32 mouse cellular contexts compared by ENCODE assay signal in genomic region chr9:31608084-31608870, GRCm38 (mm10).
DNase-seq lines count a peak whose midpoint lies in the region; ATAC-seq and TF ChIP-seq lines count a peak whose summit lies in the region.
"Had no signal": no experiment of that assay in that cellular context is flagged by ENCODE, and none has a peak within 500 bp of the region (broad histone marks: within the 10 kb centered on the region; RNA-seq: fewer than 3 reads in every experiment).

No protein-coding gene starts in this region.

- H3K4me3 ChIP-seq in heart, embryonic 10.5 days = no peak overlapping the region
- H3K4me3 ChIP-seq in limb, embryonic 14.5 days (replicated peaks; ENCODE audit: low read length) = no peak overlapping the region
- H3K4me3 ChIP-seq: embryonic facial prominence, embryonic 13.5 days; erythroblast, embryonic 14.5 days; forebrain, embryonic 12.5 days; heart, adult 2 months; hindbrain, embryonic 10.5 days; hindbrain, embryonic 15.5 days; left cerebral cortex, adult 2 months; midbrain, embryonic 10.5 days; stomach, embryonic 15.5 days had no signal

- no peak; the same call in none of the 2 replicates for ATAC-seq in limb, embryonic 14.5 days (ENCODE audit: low FRiP score, low read depth)
- ATAC-seq: forebrain, postnatal 0 days; inflammation-experienced regulatory T-cells, adult 6 months; midbrain, embryonic 16.5 days had no signal

- peak; percentile 15 for DNase-seq in adrenal gland, adult 2 months
- no peak for DNase-seq in adrenal gland, postnatal 10 days
- DNase-seq in heart, embryonic 10.5 days (ENCODE audit: low spot score) = peak; percentile 33
- no peak for DNase-seq in heart, adult 18-20 months
- DNase-seq in fat pad, adult 2 months (ENCODE audit: extremely low read depth, low read depth, low spot score) = peak; percentile 64
- no peak for DNase-seq in limb, embryonic 14.5 days (ENCODE audit: low spot score)
- DNase-seq in frontal cortex, adult 2 months (ENCODE audit: extremely low spot score in 1 of 2, low spot score in 1 of 2) = no peak
- DNase-seq: cerebellum, adult 8-10 months; embryo, embryonic 11 days; forebrain, postnatal 0 days; gastrocnemius, postnatal 10 days; heart, adult 2 months; heart, postnatal 14 days; kidney, postnatal 25 days; liver; lung, adult 2 months; lung, postnatal 10 days; right cerebral cortex, postnatal 25 days; thymus, adult 2 months; thymus, postnatal 4 days had no signal

- no peak for TF ChIP-seq POLR2A in limb, embryonic 14.5 days (IDR thresholded peaks at IDR 0.05; ENCODE audit: borderline replicate concordance, extremely low read depth, insufficient read depth, insufficient read length)

- no peak overlapping the region for H3K4me2 ChIP-seq in limb, embryonic 14.5 days (replicated peaks; ENCODE audit: low read depth, low read length, severe bottlenecking)
- H3K4me2 ChIP-seq: embryonic facial prominence, embryonic 13.5 days; forebrain, embryonic 12.5 days; hindbrain, embryonic 15.5 days; stomach, embryonic 15.5 days had no signal

- no peak overlapping the region for H3K27ac ChIP-seq in heart, embryonic 10.5 days
- H3K27ac ChIP-seq in limb, embryonic 14.5 days (replicated peaks; ENCODE audit: low read depth, low read length) = 0 out of 2 replicates have a peak overlapping the region, but pooled peaks have one; percentile 3
- H3K27ac ChIP-seq: embryonic facial prominence, embryonic 13.5 days; forebrain, embryonic 12.5 days; heart, adult 2 months; hindbrain, embryonic 10.5 days; hindbrain, embryonic 15.5 days; left cerebral cortex, adult 2 months; liver, embryonic 14.5 days; midbrain, embryonic 10.5 days; stomach, embryonic 15.5 days had no signal

- H3K36me3 ChIP-seq in heart, embryonic 10.5 days = no peaks in the 10 kb centered on the region
- no peaks in the 10 kb centered on the region for H3K36me3 ChIP-seq in limb, embryonic 14.5 days (ENCODE audit: control insufficient read depth, insufficient read depth, low read length)
- H3K36me3 ChIP-seq: embryonic facial prominence, embryonic 13.5 days; forebrain, embryonic 12.5 days; G1E; hindbrain, embryonic 10.5 days; hindbrain, embryonic 15.5 days; midbrain, embryonic 10.5 days; stomach, embryonic 15.5 days had no signal

- WGBS in heart, embryonic 10.5 days = 55% methylated on average over 8 of the region's 8 CpGs
- WGBS in limb, embryonic 14.5 days = 33% methylated on average over 8 of the region's 8 CpGs

- H3K4me1 ChIP-seq in heart, embryonic 10.5 days = peaks cover 19% of the 10 kb centered on the region
- H3K4me1 ChIP-seq in limb, embryonic 14.5 days (ENCODE audit: control insufficient read depth, insufficient read depth, low read length) = peaks cover 17% of the 10 kb centered on the region
- H3K4me1 ChIP-seq: forebrain, embryonic 12.5 days; hindbrain, embryonic 15.5 days; midbrain, embryonic 10.5 days had no signal

- H3K9me3 ChIP-seq in heart, embryonic 10.5 days = no peaks in the 10 kb centered on the region
- H3K9me3 ChIP-seq in limb, embryonic 14.5 days (ENCODE audit: control insufficient read depth, low read length) = no peaks in the 10 kb centered on the region
- H3K9me3 ChIP-seq: embryonic facial prominence, embryonic 13.5 days; forebrain, embryonic 12.5 days; G1E; hindbrain, embryonic 10.5 days; hindbrain, embryonic 15.5 days; midbrain, embryonic 10.5 days; stomach, embryonic 15.5 days had no signal

- no peak overlapping the region for H3K9ac ChIP-seq in limb, embryonic 14.5 days (ENCODE audit: low read depth, low read length, severe bottlenecking)
- H3K9ac ChIP-seq: embryonic facial prominence, embryonic 13.5 days; forebrain, embryonic 12.5 days; forebrain, postnatal 0 days; hindbrain, embryonic 15.5 days; liver, embryonic 14.5 days; stomach, embryonic 15.5 days had no signal

- peaks cover 11% of the 10 kb centered on the region; the same call in 1 of the 2 replicates for H3K27me3 ChIP-seq in heart, embryonic 10.5 days (ENCODE audit: insufficient read depth, poor library complexity, severe bottlenecking)
- no peaks in the 10 kb centered on the region for H3K27me3 ChIP-seq in limb, embryonic 14.5 days (ENCODE audit: control insufficient read depth, insufficient read depth, low read length)
- H3K27me3 ChIP-seq: embryonic facial prominence, embryonic 13.5 days; forebrain, embryonic 12.5 days; hindbrain, embryonic 15.5 days; stomach, embryonic 15.5 days had no signal

Comparison
In these comparisons a context has a peak if more than half of its experiments do, and no peak if none do; other contexts are left out.
1. DNase-seq: peak in adrenal gland, adult 2 months (single experiment), heart, embryonic 10.5 days (single experiment) and fat pad, adult 2 months (single experiment); none in adrenal gland, postnatal 10 days (single experiment), heart, adult 18-20 months (0 of 2), limb, embryonic 14.5 days (single experiment) and frontal cortex, adult 2 months (0 of 2).